Mouse (Mus musculus): Measurements from ENCODE around the gene Kbtbd4. TPM values are rescaled to one million over a fixed set of nuclear protein-coding genes. Genes with fewer than 3 reads are reported as not detected.

Kbtbd4 gene
- polyA plus RNA-seq, 1 experiment, result 29.1 TPM

DNA sequence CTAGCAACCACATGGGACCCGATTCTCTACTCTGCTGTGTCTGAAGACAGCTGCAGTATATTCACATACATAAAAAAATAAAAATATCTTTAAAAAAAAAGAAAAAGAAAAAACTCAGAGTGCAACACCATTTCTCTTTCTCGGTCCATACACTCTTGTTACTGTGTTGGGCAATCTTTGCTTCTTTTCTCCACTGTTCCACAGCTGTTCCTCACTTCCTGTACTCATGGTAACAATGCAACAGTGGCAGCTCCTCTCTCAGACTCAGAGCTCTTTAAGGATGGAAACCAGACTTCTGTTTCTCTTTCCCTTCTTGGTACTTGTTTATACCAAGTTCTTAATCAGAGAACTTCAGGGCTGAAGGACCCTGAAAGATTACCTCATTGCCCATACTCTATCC, 1.1 kb upstream of the Kbtbd4 start:
- H3K27ac ChIP-seq (ENCODE audit: control insufficient read depth, insufficient read depth, low read length), result no peak overlapping the region
- H3K27me3 ChIP-seq (ENCODE audit: control insufficient read depth, insufficient read depth, low read length), result no peaks in the 10 kb centered on the region
- peaks cover 28% of the 10 kb centered on the region for H3K36me3 ChIP-seq (ENCODE audit: control insufficient read depth, insufficient read depth, low read length)
- peaks cover 8% of the 10 kb centered on the region for H3K4me1 ChIP-seq (replicated peaks; ENCODE audit: control insufficient read depth, insufficient read depth, low read length)
- no peak overlapping the region for H3K4me3 ChIP-seq (ENCODE audit: control insufficient read depth, insufficient read depth, low read length)
- TF ChIP-seq POLR2A (IDR thresholded peaks at IDR 0.05; ENCODE audit: control insufficient read depth, extremely low read depth, insufficient read depth, low read length, poor library complexity) (no peak), CTCF (IDR thresholded peaks at IDR 0.05; ENCODE audit: borderline replicate concordance, control insufficient read depth, extremely low read depth, insufficient read depth, low read length, poor library complexity) (no peak)
- no peak for DNase-seq
- WGBS, result 69% methylated on average over 2 of the region's 2 CpGs

DNA sequence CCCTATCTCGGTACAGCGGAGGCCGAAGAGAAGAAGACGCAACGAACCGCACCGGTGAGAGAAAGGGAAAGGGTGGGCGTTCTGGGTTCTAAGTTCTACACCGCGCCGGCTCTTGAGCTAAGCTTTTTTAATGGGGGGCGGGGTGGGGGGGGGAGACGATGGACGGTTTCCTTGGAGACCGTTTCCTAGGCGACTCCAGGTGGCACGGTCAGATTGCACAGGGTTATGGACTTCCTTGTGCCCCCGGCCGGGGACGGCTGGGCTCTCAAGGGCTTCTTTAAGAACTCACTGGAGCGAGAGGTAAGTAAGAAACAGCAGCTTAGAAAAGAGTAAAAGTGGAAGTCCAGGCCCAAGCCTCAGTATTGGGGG, 300 bp downstream of the Kbtbd4 start:
- peak overlapping the region; percentile 74 for H3K4me3 ChIP-seq (ENCODE audit: control insufficient read depth, insufficient read depth, low read length)
- H3K27ac ChIP-seq (ENCODE audit: control insufficient read depth, insufficient read depth, low read length), result peak overlapping the region; percentile 16; the same call in 1 of the 2 replicates
- H3K36me3 ChIP-seq (ENCODE audit: control insufficient read depth, insufficient read depth, low read length), result peaks cover 34% of the 10 kb centered on the region
- WGBS, result under 1% methylated on average over 21 of the region's 21 CpGs
- H3K4me1 ChIP-seq (replicated peaks; ENCODE audit: control insufficient read depth, insufficient read depth, low read length), result peaks cover 8% of the 10 kb centered on the region
- DNase-seq, result no peak
- no peak for TF ChIP-seq POLR2A (IDR thresholded peaks at IDR 0.05; ENCODE audit: control insufficient read depth, extremely low read depth, insufficient read depth, low read length, poor library complexity)
- H3K27me3 ChIP-seq (ENCODE audit: control insufficient read depth, insufficient read depth, low read length), result no peaks in the 10 kb centered on the region

DNA sequence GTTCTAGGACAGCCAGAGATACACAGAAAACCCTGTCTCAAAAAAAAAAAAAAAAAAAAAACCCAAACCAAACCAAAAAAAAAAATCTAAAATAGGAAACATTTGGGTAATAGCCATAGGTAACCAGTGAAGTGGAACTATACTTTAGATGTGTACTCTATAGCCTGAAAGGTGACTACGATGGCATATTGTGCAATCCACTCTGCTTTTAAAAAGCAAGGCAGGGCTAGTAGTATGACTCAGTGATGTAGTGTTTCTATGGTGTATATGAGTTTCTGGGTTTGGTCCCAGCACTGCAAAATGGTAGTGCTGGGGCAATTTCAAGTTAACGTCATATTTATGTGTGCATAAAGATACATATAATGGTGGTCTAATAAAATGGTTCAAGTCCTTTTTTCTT, 2.2 kb downstream of the Kbtbd4 start:
- no peak for TF ChIP-seq POLR2A (IDR thresholded peaks at IDR 0.05; ENCODE audit: control insufficient read depth, extremely low read depth, insufficient read depth, low read length, poor library complexity)
- no peak for TF ChIP-seq CTCF (IDR thresholded peaks at IDR 0.05; ENCODE audit: borderline replicate concordance, control insufficient read depth, extremely low read depth, insufficient read depth, low read length, poor library complexity)
- Histone ChIP-seq H3K27ac (ENCODE audit: control insufficient read depth, insufficient read depth, low read length) (no peak overlapping the region), H3K4me3 (ENCODE audit: control insufficient read depth, insufficient read depth, low read length) (no peak overlapping the region), H3K36me3 (ENCODE audit: control insufficient read depth, insufficient read depth, low read length) (peaks cover 48% of the 10 kb centered on the region), H3K27me3 (ENCODE audit: control insufficient read depth, insufficient read depth, low read length) (no peaks in the 10 kb centered on the region), H3K4me1 (replicated peaks; ENCODE audit: control insufficient read depth, insufficient read depth, low read length) (peaks cover 8% of the 10 kb centered on the region)
- DNase-seq, result no peak
- 98% methylated on average over 2 of the region's 2 CpGs for WGBS

DNA sequence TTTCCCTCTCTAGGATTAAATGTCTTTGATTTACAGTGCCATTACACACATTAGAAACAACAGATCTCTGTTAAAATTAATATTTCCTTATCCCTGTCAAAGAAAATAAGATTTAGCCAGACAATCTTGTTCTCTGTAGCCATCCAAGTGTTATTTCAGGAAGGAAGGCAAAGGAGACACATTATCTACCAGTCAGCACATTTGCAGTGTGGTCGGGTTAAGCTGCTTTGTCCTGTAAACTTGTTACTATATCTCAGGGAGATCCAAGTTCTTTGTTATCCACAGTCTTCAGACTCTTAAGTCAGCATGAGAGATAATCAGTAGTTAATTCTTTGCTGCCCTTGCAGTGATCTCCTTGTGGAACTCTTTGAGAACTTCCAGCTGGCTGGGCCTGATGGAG, 6.3 kb downstream of the Kbtbd4 start:
- Histone ChIP-seq H3K27ac (ENCODE audit: control insufficient read depth, insufficient read depth, low read length) (no peak overlapping the region), H3K4me1 (replicated peaks; ENCODE audit: control insufficient read depth, insufficient read depth, low read length) (peaks cover 3% of the 10 kb centered on the region; the same call in 1 of the 2 replicates)

DNA sequence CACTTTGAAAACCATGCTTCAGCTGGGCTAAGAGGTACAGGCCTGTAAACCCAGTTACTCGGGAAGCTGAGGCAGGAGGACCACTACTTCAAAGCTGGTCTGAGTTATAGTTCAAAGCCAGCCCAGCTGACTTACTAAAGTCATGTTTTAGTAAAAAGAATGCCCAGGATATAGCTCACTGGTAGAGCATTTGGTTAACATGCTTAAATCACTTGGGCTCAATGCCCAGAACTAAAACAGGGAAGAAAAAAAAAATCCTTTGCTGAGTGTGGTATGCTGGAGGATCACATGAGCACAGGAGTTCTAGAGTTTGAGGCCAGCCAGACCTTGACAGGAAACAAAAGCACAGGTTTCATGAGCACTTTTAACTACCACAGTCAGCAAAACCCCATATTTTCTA, 7.1 kb downstream of the Kbtbd4 start:
- H3K4me1 ChIP-seq (replicated peaks; ENCODE audit: control insufficient read depth, insufficient read depth, low read length), result peaks cover 2% of the 10 kb centered on the region; the same call in 1 of the 2 replicates
- H3K27ac ChIP-seq (ENCODE audit: control insufficient read depth, insufficient read depth, low read length), result no peak overlapping the region
- no peak for DNase-seq
- TF ChIP-seq CTCF (IDR thresholded peaks at IDR 0.05; ENCODE audit: borderline replicate concordance, control insufficient read depth, extremely low read depth, insufficient read depth, low read length, poor library complexity) (no peak), POLR2A (IDR thresholded peaks at IDR 0.05; ENCODE audit: control insufficient read depth, extremely low read depth, insufficient read depth, low read length, poor library complexity) (no peak)
- 79% methylated on average over 1 of the region's 1 CpGs for WGBS
- H3K36me3 ChIP-seq (ENCODE audit: control insufficient read depth, insufficient read depth, low read length), result peaks cover 45% of the 10 kb centered on the region
- H3K27me3 ChIP-seq (ENCODE audit: control insufficient read depth, insufficient read depth, low read length), result no peaks in the 10 kb centered on the region
- no peak overlapping the region for H3K4me3 ChIP-seq (ENCODE audit: control insufficient read depth, insufficient read depth, low read length)

More for the DNA sequence above, 6.3 kb downstream of the Kbtbd4 start:
- Histone ChIP-seq H3K36me3 (ENCODE audit: control insufficient read depth, insufficient read depth, low read length) (peaks cover 45% of the 10 kb centered on the region), H3K27me3 (ENCODE audit: control insufficient read depth, insufficient read depth, low read length) (no peaks in the 10 kb centered on the region), H3K4me3 (ENCODE audit: control insufficient read depth, insufficient read depth, low read length) (no peak overlapping the region)
- no peak for DNase-seq
- 95% methylated on average over 1 of the region's 1 CpGs for whole genome bisulfite sequencing
- no peak for TF ChIP-seq CTCF (IDR thresholded peaks at IDR 0.05; ENCODE audit: borderline replicate concordance, control insufficient read depth, extremely low read depth, insufficient read depth, low read length, poor library complexity)
- no peak for TF ChIP-seq POLR2A (IDR thresholded peaks at IDR 0.05; ENCODE audit: control insufficient read depth, extremely low read depth, insufficient read depth, low read length, poor library complexity)

DNA sequence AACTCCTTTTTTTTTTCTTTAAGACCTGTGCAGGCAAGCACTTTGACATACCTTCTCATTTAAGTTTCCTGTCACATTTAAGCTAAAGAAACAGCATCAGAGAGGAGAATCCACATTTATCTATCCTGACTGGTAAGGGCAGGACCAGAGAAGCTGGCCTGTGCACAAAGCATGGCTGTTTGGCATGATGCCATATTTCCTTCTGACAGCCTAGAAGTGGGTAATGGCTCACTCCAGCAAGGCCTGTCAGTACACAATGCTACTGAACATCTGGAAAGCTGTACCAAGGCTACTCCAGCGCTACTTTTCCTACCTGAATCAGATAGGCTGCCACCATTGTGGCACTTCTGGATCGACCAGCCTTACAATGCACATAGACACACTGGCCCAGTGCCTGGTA, 9.1 kb downstream of the Kbtbd4 start:
- DNase-seq, result no peak
- Histone ChIP-seq H3K36me3 (ENCODE audit: control insufficient read depth, insufficient read depth, low read length) (peaks cover 36% of the 10 kb centered on the region), H3K27ac (ENCODE audit: control insufficient read depth, insufficient read depth, low read length) (no peak overlapping the region), H3K4me3 (ENCODE audit: control insufficient read depth, insufficient read depth, low read length) (no peak overlapping the region), H3K27me3 (ENCODE audit: control insufficient read depth, insufficient read depth, low read length) (no peaks in the 10 kb centered on the region), H3K4me1 (replicated peaks; ENCODE audit: control insufficient read depth, insufficient read depth, low read length) (peaks cover 13% of the 10 kb centered on the region)
- WGBS, result 93% methylated on average over 2 of the region's 2 CpGs
- no peak for TF ChIP-seq POLR2A (IDR thresholded peaks at IDR 0.05; ENCODE audit: control insufficient read depth, extremely low read depth, insufficient read depth, low read length, poor library complexity)
- TF ChIP-seq CTCF (IDR thresholded peaks at IDR 0.05; ENCODE audit: borderline replicate concordance, control insufficient read depth, extremely low read depth, insufficient read depth, low read length, poor library complexity), result no peak

DNA sequence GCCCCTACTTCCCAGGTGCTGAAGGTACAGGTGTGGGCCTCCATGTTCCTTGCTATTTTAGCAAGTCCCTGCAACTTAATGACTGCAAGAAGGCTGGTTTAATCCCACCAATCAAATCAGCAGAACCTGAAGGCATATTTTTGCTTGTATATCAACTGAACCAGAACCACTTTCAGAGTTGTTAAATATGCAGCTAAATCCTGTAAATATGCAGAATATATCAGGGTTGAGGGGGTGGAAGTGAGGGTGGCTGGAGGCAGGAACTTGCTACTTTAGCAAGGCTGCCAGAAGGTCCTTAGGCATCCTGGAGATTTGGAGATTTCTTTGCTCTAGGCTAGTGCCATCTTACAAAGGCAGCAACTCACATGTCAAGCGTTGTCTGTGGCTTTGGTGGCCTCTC, 11.0 kb downstream of the Kbtbd4 start:
- H3K27ac ChIP-seq (ENCODE audit: control insufficient read depth, insufficient read depth, low read length), result no peak overlapping the region
- peaks cover 20% of the 10 kb centered on the region for H3K36me3 ChIP-seq (ENCODE audit: control insufficient read depth, insufficient read depth, low read length)
- H3K4me1 ChIP-seq (replicated peaks; ENCODE audit: control insufficient read depth, insufficient read depth, low read length), result peaks cover 13% of the 10 kb centered on the region
- H3K27me3 ChIP-seq (ENCODE audit: control insufficient read depth, insufficient read depth, low read length), result no peaks in the 10 kb centered on the region
- DNase-seq, result no peak
- WGBS, result 96% methylated on average over 1 of the region's 1 CpGs
- no peak overlapping the region for H3K4me3 ChIP-seq (ENCODE audit: control insufficient read depth, insufficient read depth, low read length)
- no peak for TF ChIP-seq CTCF (IDR thresholded peaks at IDR 0.05; ENCODE audit: borderline replicate concordance, control insufficient read depth, extremely low read depth, insufficient read depth, low read length, poor library complexity)
- no peak for TF ChIP-seq POLR2A (IDR thresholded peaks at IDR 0.05; ENCODE audit: control insufficient read depth, extremely low read depth, insufficient read depth, low read length, poor library complexity)

Measured in thymus, adult 2 months (tissue).